Mouse (Mus musculus) heart, adult 2 months (tissue): ENCODE measurements around the gene Rarg. TPM values are rescaled to one million over a fixed set of nuclear protein-coding genes. Genes with fewer than 3 reads are reported as not detected.

Experiments used
- DNase-seq, 2 experiments: peaks; one replicate each; pipeline ENCODE4 v3.0.0; 2021
- H3K27ac ChIP-seq: fragments of 200-600 bp; 2 replicates; pipeline ENCODE4 v1.8.1; 2022
- H3K27me3 ChIP-seq: fragments of 200-500 bp; 2 replicates; pipeline ENCODE4 v1.6.1; 2012; ENCODE audit warnings: mild to moderate bottlenecking, low read length, inconsistent platforms, mixed read lengths; ENCODE audit not compliant: control insufficient read depth, insufficient read depth
- H3K36me3 ChIP-seq: fragments of 200-500 bp; 2 replicates; pipeline ENCODE4 v1.6.1; 2012; ENCODE audit warnings: low read length, inconsistent platforms; ENCODE audit not compliant: control insufficient read depth, insufficient read depth
- H3K4me1 ChIP-seq: fragments of 200-500 bp; 2 replicates; pipeline ENCODE4 v1.6.1; 2011; ENCODE audit warnings: low read length; ENCODE audit not compliant: control insufficient read depth, insufficient read depth
- H3K4me3 ChIP-seq: fragments of 200-600 bp; 2 replicates; pipeline ENCODE4 v1.8.1; 2022
- H3K79me2 ChIP-seq: fragments of 200-500 bp; replicated peaks from 2 replicates; pipeline ENCODE4 v1.6.1; 2012; ENCODE audit warnings: mild to moderate bottlenecking, inconsistent platforms, low read length, moderate library complexity, mixed read lengths; ENCODE audit not compliant: control insufficient read depth, insufficient read depth
- H3K9ac ChIP-seq: fragments of 200-500 bp; 2 replicates; pipeline ENCODE4 v1.6.1; 2012; ENCODE audit warnings: low read depth, mild to moderate bottlenecking, control low read depth, inconsistent platforms, low read length, mixed read lengths
- CTCF ChIP-seq: fragments of 200-600 bp; IDR thresholded peaks from 2 replicates; pipeline ENCODE4 v1.8.1; 2022; ENCODE audit warnings: antibody characterized with exemption, mild to moderate bottlenecking, moderate library complexity
- EP300 ChIP-seq: fragments of 200-500 bp; IDR thresholded peaks from 2 replicates; pipeline ENCODE4 v1.6.1; 2011; ENCODE audit warnings: low read depth, low read length, control low read depth; ENCODE audit not compliant: insufficient read depth
- POLR2A ChIP-seq: fragments of 200-500 bp; IDR thresholded peaks from 2 replicates; pipeline ENCODE4 v1.6.1; 2011; ENCODE audit warnings: mild to moderate bottlenecking, low read depth, low read length, control low read depth; ENCODE audit not compliant: insufficient read depth
- WGBS: fragments of 180-500 bp; shearing (Covaris S2); methylation state at CpG from one replicate; pipeline ENCODE4 v1.1.7; 2018; 5-methylcytosine and 5-hydroxymethylcytosine counted together
- intact Hi-C: fragments of 180-260 bp; cut with DNase I; formaldehyde crosslinking; loops from one replicate; pipeline ENCODE4 v1.15.1; 2025
- polyA plus RNA-seq: library from polyadenylated mRNA; depleted of rRNA; stranded (reverse); fragments of >200 nt; gene quantifications from 2 replicates; pipeline ENCODE4 v1.2.3, GENCODE M21; 2012
- total RNA-seq, 2 experiments: library from RNA; stranded (reverse); gene quantifications; 2 replicates each; pipeline ENCODE4 v1.2.3; 2021

Gene Rarg
- total and polyA plus RNA-seq, 3 experiments: 18.1 to 20.3 (median 19.9) TPM

DNA sequence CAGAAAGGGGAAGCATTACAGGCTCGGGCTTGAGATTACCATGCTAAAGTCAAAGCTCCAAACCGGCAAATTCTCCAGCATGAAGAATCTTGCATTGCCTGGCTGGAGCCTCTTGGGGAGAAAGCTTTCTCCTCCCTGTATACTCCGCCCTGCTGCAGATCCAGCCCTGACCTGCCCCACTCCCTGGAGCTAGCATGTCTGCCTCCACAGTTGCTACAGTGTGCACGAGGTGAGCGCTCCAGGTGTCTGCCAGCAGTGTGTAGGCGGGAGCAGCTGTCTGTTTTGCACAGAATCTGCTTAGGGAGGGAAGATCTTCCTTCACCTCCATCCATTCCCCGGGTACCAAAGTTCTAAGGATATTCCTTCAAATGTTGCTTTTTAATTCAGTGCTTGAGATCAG, 5.3 kb upstream of the Rarg start:
- no peak for TF ChIP-seq CTCF
- TF ChIP-seq POLR2A: no peak
- TF ChIP-seq EP300: no peak
- H3K9ac ChIP-seq: no peak overlapping the region
- WGBS: 59% methylated on average over 7 of the region's 7 CpGs
- H3K79me2 ChIP-seq: no peaks in the 10 kb centered on the region
- no peak overlapping the region for H3K4me3 ChIP-seq
- no peaks in the 10 kb centered on the region for H3K36me3 ChIP-seq
- intact Hi-C loops: no loop called here
- H3K27me3 ChIP-seq: no peaks in the 10 kb centered on the region
- H3K4me1 ChIP-seq: peaks cover 6% of the 10 kb centered on the region; the same call in 1 of the 2 replicates
- no peak overlapping the region for H3K27ac ChIP-seq
- no peak for DNase-seq

DNA sequence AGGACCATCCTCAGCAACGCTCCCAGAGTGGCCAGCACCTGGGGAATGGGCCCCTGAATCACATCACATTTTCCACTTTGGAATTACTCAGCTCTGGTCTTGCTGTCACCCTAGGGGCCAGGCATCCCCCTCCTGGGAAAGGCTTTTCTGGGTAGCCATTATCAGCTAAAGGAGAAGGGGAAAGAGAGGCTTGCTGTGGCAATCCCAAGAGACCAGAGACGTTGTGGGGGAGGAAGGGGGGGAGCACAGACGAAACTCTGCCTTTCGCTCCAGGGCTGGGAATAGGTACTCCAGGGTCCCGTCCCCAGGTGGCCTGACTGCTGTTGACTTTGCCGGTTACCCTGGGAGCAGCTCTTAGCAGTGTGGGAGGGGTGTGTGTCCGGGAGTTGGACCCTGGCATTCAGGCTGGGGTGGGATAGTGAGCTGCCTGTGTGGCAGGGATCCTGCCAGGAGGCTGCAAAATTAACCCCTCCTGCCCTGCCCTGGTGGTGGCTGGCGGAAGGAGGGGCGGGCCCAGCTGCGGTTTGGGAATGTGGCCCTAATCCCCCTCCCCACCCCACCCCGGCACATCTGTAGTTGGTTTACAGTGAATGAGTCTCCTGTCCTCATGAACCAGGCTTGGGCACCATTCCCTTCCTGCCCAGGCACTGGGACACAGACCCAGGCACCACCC, 1.4 kb upstream of the Rarg start:
- Histone ChIP-seq H3K9ac (no peak overlapping the region), H3K79me2 (no peaks in the 10 kb centered on the region), H3K36me3 (no peaks in the 10 kb centered on the region), H3K4me1 (peaks cover 8% of the 10 kb centered on the region; the same call in 1 of the 2 replicates), H3K27me3 (no peaks in the 10 kb centered on the region), H3K4me3 (no peak overlapping the region; the same call in 1 of the 2 replicates), H3K27ac (peak overlapping the region; percentile 81)
- peak in 1 of 2 experiments; percentile 20 for DNase-seq
- intact Hi-C loops: no loop called here
- no peak for TF ChIP-seq POLR2A
- no peak for TF ChIP-seq CTCF
- no peak for TF ChIP-seq EP300
- 49% methylated on average over 11 of the region's 11 CpGs for WGBS

DNA sequence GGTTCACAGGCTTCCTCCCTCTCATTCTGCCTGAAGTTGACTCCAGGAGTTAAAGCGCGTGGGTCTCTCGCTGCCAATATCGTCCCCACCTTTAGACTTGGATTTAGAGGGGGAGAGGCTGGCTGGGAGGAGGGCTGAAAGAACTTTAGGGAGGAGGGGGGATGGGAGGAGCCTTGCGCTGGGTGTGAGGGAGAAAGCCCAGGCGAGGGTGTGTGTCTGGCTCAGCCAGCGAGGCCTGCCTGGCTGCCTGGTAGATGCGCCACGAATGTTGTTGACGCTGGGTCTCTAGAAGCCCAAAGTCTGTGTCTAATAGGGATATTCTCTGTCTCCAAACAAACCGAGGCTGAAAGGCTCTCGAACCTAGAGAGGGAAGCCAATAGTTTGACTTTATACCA, 756 bp upstream of the Rarg start:
- WGBS: 53% methylated on average over 12 of the region's 12 CpGs
- no peaks in the 10 kb centered on the region for H3K79me2 ChIP-seq
- peaks cover 8% of the 10 kb centered on the region; the same call in 1 of the 2 replicates for H3K4me1 ChIP-seq
- H3K27me3 ChIP-seq: no peaks in the 10 kb centered on the region
- H3K4me3 ChIP-seq: peak overlapping the region; percentile 60
- intact Hi-C loops: no loop called here
- H3K36me3 ChIP-seq: no peaks in the 10 kb centered on the region
- peak overlapping the region; percentile 81 for H3K27ac ChIP-seq
- TF ChIP-seq CTCF (no peak), POLR2A (peak; percentile 64)
- H3K9ac ChIP-seq: peak overlapping the region; percentile 91
- DNase-seq: peak; percentile 75 to 76

DNA sequence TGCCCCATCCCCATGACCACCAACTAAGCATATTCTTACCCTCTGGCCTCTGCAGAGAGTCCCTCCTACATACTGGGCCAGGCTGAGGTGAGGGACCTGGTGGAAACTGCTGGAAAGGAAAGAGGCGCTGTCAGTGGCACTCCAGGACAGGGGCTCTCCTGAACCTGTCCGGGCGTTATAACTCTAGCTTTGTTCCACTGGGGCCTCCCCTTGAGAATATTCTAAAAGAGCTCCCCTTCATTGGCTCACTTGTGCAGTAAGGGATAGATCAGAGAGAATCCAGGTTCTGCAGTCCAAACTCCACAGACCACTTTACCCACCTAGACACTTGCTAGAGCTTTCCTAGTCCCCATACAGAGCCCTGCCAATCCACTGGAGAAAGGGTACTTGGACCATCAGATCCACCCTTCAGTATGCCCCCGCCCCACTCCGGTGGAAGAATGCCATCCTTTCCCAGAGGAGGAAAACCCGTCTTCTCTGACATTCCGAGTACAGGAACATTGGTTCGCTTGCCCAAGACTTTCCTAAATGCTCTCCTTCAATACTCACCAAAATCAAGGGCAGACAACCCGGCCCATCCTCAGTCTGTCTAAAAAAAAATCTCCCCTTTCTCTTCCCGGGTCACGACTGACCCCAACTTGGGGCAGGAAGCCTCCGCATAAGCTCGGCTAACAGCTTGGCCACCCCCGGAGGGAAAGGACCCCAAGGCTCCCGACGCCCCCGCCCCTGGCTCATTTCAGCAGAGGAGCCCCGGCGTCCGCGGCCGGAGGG, 701 bp downstream of the Rarg start:
- Histone ChIP-seq H3K9ac (peak overlapping the region; percentile 91), H3K36me3 (no peaks in the 10 kb centered on the region), H3K79me2 (no peaks in the 10 kb centered on the region), H3K27me3 (no peaks in the 10 kb centered on the region), H3K4me1 (peaks cover 8% of the 10 kb centered on the region; the same call in 1 of the 2 replicates), H3K4me3 (peak overlapping the region; percentile 60), H3K27ac (peak overlapping the region; percentile 81)
- no peak for TF ChIP-seq CTCF
- no peak for TF ChIP-seq POLR2A
- DNase-seq: peak in 1 of 2 experiments; percentile 20
- WGBS: 19% methylated on average over 22 of the region's 22 CpGs
- intact Hi-C loops: no loop called here

DNA sequence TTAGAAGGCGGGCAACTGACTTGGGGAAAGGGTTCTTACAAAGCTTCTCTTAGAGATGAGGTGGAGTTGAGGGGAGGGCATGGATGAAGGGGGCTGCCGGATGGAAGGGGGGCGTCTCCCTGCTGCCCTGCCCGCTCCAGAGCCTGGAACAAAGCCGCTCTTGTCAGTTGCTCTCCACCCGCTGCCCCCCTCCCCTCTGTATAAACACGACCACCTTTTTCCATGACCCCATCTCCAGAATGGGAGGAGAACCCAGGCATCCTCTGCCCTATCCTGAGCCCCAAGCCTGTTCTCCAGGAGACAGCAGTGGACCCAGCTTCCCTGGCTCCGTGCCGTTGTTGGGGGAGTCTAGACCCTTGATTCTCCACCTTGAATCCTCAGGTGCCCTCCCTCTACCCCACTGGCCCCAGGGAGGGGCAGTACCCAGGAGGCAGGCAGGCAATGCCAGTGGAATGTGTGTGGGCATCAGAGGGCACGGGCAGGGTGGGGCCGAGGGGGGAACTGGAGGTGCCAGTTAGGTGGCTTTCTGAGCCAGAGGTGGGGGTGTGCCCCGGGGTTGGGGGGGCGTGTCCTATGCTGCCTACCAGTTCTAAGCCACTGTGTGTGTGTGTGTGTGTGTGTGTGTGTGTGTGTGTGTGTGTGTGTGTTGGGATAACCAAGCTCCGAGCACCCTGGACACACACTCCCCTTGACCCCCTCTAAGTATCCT, 1.6 kb downstream of the Rarg start:
- 58% methylated on average over 14 of the region's 14 CpGs for WGBS
- peak in 1 of 2 experiments; percentile 18 for DNase-seq
- intact Hi-C loops: no loop called here
- Histone ChIP-seq H3K27ac (no peak overlapping the region), H3K4me3 (no peak overlapping the region), H3K9ac (no peak overlapping the region), H3K36me3 (no peaks in the 10 kb centered on the region), H3K27me3 (no peaks in the 10 kb centered on the region), H3K4me1 (peaks cover 8% of the 10 kb centered on the region; the same call in 1 of the 2 replicates), H3K79me2 (no peaks in the 10 kb centered on the region)
- TF ChIP-seq POLR2A: no peak
- no peak for TF ChIP-seq EP300
- no peak for TF ChIP-seq CTCF
